Mouse (Mus musculus) lung, postnatal 4 days (tissue): ENCODE results near the gene Ndufv3.
A peak's percentile ranks its signal among the peaks of the same experiment; 100 is the strongest.
"Not testable (repeated sequence)": the region's sequence is repeated elsewhere in the genome, so short reads cannot be mapped to it uniquely, and the experiment has no call there.

Experiments
- DNase-seq, 2 experiments: peaks; one replicate each; pipeline ENCODE4 v3.0.0; 2021

Gene Ndufv3

DNA sequence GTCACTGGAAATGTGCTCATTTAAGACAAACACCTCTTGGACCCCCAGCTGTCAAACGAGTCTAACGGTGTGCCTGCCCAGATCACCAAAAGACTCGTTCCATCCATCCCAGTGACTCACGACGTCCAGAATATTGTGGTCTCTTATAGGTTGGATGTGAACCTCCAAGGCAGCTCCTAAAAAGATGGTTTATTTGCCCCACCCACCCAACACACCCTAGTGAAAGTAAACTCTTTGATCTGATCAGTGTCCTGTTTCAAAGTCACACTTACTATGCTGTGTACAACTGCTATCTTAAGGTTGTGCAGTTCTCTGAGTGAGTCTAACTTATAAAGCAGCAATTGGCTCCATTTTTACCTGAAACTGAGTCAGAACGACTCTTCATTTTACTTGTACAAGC is 7.3 kb upstream of the Ndufv3 start:
- no peak for DNase-seq

DNA sequence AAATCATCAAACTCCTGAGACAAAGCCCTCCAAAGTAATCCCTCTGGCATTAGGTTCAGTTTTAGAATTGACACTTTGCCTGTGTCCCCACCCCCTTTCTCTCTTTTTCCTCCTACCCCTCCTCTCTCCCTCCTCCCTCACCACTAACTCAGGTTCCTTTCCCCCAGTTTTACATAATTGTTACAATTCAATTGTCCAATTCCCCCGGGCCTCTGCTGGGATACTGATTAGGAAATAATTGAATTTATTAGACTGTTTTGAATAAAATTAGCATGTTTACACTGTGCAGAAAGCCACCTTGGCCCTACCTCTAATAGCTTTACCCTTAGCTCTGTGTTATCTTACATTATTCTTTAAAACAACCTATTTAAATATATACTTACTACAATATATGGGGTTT is 5.2 kb upstream of the Ndufv3 start:
- DNase-seq: no peak

DNA sequence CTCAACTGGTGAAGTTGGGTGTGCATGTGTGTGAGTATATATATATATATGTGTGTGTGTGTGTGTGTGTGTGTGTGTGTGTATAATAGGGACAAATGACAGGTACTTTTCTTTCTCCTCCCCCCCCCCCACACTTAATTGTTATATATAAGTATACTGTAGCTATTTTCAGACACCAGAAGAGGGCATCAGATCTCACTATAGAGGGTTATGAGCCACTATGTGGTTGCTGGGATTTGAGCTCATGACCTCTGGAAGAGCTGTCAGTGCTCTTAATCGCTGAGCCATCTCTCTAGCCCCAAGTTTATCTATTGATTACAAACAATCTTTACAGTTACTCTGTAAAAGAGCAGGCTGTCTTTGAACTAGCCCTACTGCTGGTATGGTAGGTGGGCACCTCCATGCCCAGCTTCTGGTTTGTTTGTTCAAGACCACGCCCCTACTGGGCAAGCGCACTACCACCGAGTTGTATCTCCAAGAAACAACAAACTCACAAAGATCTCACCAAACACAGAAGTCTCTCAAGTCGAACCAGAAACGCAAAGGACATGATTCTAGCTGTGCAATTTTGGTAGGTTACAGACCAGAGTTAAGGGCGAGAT is 470 bp upstream of the Ndufv3 start:
- DNase-seq: no peak

DNA sequence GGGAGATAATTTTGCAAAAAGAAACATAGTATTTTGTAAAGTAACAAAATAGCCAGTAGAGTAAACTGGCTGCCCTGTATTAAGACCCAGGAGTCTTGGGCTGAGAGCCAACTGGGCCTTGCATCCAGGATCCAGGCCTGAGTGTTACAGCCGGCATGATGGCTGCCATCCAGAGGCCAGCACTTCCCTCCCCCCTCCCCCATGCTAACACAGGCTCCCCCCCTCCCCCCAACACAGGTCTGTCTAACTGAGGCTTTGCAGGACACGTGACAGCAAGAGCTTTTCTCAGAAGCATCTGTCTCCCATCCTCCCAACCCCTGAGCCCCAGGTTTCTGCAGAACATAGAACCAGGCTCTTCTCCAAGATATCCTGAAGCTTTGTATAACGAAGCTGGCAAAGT is 980 bp downstream of the Ndufv3 start:
- DNase-seq: peak; percentile 54 to 73

DNA sequence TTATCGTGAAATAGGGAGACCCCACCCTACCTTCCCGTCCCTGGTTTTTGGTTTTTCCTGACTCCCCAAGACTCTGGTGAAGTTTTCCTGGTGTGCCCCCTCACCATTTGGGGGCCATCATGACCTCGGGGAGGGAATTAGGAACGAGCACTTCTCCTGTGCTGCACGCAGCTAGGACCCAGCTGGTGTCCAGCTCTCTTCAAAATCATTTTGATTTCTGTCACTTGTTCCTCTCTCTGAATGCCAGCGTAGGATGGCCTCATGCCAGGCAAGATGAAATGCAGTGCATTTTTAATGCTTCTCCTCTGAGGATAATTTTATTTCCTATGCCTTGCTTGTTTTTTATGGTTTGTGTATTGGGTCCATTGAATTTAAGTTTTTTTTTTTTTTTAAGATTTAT is 2.0 kb downstream of the Ndufv3 start:
- no peak for DNase-seq

DNA sequence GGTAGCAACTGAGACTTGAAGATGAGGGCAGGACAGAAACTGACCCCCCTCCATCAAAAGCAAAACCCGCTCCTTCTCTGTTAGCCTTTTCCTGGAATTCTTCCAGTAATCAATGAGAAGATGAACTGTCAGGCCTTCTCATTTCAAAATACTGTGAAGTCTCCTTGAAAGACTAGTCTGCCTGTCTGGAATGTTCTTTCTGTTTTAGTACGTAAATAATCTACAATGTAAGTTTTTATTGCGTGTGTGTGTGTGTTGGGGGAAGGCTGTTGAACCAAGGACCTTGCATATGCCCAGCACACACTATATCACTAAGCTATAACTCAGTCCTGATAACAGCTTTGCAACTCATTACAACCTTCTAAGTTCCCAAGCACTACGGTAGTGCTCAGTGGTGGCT is 5.2 kb downstream of the Ndufv3 start:
- DNase-seq: no peak

DNA sequence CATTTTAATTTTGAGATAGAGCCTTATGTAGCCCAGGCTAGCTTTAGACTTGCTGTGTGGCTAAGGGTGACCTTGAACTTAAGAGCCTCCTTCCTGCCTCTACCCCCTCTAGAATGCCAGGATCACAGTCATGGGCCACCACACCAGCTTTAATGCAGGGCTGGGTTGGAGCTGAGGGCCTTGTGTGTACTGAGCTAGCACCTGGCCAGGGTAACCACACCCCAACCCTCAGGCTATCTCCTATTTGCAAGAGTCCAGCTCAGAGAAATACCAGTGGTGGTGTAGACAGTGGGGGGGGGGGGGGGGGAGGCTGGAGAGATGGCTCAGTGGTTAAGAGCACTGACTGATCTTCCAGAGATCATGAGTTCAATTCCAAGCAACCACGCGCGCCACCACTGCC is 5.9 kb downstream of the Ndufv3 start:
- DNase-seq: no peak

DNA sequence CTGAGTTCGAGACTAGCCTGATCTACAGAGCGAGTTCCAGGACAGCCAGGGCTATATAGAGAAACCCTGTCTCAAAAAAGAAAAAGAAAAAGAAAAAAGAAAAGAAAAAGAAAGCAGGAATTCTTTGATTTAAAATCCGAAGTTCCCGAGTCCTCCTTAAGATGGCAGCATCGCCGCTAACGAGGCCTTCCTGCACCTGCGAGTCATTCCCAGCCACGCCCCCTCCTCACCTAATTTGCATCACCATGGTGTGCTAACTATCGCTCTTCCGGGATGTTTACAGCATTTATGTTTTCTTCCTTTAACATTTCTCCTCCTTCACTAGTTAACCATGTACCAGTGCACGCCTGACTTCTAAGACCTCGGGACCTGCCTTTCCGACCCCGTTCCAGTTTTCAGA is 9.4 kb downstream of the Ndufv3 start:
- DNase-seq: peak in 1 of 2 experiments; percentile 53

DNA sequence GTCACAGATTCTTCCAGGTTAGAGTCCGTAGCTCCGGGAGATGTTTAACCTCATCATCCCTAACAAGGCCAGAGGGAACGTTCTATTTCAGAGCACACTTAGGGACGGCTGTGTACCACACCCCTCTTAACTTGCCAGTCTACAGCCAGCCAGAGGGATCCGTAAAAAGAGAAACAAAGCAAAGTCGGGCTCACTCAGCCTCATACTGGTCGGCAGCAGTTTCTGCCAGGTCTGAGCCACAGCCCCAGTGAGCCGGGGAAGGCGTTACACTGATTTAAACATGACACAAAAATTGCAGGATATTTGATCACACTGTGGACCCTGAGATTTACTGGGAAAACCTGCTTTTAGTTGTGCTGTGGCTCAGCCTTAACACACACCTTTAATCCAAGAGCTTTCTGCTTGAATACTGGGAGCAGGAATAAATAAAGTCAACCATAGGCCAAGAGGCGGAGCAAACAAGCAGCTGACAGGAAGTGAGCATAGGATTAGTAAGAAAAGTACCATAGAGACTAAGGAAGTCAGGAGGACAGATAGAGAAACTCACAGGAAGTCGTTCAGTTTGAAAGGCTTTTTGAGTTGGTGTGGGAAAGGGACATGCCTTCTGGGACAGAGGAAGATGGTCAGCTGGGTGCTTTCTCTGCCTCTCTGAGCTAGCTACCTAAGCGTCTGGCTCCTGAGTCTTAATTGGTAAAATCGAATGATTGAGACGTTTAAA is 11.7 kb downstream of the Ndufv3 start:
- no peak for DNase-seq

DNA sequence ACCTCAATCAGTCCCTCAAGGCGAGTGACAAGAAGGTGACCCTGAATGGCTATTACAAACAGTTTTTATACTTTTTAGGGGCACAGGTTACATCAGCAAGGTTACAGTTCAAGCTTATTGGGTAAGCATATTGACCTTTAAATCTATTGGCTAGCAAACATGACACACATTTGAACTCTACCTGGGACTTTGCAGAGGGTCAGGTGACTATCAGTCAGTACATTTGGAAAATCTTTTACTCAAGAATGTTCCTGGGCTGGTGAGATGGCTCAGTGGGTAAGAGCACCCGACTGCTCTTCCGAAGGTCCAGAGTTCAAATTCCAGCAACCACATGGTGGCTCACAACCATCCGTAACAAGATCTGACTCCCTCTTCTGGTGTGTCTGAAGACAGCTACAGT is 12.4 kb downstream of the Ndufv3 start:
- not testable (repeated sequence) for DNase-seq

DNA sequence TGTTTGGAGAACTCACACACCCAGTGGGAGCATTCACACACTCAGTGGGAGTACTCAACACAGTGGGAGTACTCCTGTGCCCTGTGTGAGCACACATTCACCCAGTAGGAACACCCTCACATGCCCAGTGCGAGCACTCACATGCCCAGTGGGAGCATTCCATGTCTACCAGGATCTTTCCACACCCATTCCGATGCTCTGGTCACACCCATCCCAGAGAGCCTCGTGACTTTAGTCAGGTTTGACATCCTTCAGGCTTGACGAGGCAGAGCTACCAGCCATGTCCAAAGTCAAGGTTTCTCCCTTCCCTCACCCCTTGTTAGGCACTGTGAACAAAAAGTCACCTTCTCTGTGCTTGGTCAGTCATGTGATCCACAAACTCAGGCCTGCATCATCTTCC is 15.4 kb downstream of the Ndufv3 start:
- DNase-seq: no peak

DNA sequence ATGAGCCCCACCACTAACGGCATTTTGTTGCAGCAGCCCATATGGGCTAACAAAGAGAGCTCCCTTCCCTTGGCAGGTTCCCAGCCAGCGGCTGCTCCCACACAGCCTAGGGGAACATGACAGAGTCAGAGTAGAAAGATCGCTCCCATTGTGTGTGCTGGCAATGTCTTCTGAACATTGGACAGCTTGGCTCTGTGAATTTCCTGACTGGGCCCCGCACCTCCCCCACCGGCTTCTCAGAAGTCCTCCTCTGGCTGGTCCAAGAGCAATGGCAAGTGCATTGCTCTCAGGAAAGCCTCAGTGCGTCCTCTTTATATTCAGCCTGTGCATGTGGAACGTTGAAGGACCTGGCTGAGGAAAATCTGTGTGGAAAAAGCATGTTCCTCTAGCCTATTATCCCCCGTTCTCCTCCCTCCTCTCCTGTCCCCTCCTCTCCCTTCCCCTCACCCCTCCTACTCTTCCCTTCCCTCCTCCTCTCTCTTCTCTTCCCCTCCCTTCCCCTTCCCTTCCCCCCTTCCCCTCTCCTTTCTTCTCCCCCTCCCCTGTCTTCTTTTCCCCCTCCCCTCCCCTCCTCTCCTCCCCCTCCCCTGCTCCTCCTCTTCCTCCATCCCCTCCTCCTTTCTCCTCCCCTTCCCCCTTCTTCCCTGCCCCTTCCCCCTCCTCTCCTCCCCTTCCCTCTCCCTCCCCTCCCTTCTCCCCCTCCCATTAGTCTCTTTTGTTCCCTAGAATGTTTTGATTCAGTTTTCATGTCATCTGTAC is 16.1 kb downstream of the Ndufv3 start:
- DNase-seq: peak; percentile 69 to 81

DNA sequence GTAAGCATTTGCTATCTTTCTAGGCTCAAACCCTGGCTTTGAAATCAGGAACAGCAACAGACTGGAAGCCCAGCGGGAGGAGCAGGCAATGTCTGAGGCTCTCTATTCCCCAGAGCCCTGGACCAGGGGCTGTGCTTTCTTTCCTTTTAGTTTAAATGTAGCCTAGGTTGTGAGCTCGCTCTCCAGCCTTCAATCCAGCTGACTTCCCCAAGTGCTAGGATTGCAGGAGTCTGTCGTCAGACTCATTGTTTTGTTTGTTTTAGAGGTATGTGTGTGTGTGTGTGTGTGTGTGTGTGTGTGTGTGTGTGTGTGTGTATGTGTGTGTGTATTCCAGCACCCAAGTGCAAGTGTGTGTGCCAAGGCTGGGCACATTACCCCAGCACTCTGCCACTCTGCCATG is 20.2 kb downstream of the Ndufv3 start:
- no peak for DNase-seq

DNA sequence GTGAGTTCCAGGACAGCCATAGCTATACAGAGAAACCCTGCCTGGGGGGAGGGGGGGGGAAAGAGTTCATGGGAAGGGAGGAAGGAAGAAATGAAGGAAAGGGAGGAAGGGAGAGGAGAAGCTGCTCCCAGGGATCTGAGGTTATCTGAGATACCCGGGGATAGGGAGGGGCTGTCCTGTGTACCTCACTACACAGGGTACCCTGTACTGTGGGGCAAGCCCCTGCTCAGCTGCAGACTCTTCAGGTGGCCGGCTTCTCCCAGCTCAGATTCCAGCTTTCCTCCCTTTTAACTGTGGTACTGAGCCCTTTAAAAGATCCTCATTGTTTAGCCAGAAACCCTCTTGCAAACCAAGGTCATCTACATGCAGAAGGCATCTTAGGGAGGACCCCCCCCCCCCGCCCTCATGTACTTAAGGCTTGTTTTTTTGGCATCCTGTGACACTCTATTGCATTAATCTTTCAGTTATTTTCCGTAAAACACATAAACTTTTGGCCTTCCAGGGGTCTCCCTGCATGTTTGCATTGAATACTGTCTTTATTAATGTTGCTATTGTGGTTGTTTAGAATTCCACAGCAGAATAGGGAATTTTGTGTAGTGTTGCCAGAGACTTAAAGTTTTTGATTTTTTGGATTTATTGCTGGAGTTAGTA is 21.0 kb downstream of the Ndufv3 start:
- DNase-seq: no peak

DNA sequence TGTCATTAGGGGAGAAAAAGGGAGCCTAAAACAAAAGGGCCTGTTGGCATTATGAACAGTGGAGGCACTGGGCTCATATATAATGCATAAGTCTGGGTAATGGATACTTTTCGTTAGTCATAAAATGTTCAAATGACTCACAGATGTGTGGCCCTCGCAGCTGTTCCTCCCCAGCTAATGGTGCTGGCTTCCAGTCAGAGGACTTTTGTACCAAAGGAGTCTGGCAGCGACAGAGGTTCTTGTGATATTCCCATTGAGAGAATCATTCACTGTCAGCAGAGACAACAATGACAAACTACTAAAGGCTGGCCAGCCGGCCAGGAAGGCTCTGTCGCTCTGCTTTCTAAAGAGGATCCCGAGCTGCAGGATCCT is 21.5 kb downstream of the Ndufv3 start:
- DNase-seq: no peak

DNA sequence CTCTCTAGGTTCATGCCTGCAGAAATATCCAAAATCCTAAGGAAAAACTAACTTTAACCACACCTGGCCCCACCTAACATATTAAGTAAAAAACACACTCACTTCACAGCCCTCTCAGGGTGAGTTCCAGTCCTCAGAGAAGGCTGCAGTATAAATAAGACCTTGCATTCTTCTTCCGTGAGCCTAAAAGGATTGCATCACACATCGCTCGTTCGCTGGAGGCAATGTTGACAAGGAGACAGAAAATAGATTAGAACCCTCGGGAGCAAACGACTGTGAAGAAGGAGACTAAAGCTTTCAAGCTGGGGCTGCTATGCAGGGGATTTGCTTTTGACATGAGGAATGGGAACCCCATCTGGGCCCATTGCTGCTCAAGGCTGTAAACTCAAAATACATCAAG is 23.7 kb downstream of the Ndufv3 start:
- DNase-seq: no peak

DNA sequence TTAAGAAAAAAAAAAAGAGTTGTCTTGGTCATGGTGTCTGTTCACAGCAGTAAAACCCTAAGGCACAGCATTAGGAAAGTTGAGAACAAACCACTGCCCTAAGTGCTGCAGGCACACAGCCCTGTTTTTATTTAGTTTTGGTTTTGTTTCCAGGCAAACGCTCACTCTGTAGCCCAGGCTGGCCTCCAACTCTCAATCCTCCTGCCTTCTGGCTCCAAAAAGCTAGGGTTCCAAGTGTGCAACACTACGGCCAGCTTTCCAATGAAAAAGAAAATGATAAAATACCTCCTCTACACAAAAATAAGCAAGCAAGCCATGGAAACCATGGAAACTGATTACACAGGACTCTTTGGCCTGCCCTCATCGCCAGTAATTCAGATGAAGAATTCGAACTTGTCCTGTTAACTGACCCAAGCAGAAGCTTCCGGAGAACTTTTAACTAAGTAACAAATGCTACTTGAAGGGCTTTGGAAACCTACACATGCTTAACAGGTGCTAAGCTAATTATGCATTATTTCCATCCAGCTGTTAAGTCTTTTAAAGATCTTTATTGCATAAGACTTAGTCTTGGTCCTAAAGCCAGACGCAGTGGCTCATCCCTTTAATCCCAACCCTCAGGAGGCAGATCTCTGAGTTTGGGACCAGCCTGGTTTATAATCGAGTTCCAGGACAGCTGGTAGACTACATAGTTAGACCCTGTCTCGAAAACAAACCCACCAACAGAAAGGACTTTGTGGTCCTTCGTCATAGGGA is 26.7 kb downstream of the Ndufv3 start:
- no peak for DNase-seq

DNA sequence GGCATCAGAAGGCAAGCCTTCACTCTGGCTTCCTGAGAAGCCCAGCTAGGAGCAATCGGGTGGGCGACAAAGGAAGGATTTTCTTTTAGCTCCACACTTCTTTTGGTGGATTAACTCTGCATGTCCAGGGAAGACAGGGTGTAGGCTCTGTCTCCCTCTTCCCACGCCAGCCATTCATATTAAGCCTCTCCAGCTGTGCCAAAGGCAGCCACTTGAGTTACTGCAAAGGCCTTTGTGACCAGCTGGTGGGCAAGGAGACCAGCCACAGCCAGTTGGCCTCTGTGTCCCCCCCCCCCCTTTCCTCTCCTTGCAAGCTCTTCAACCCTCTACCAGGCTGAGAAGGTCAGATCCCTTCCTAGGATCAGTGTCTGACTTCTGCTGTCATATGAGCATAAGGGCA is 28.1 kb downstream of the Ndufv3 start:
- DNase-seq: no peak

DNA sequence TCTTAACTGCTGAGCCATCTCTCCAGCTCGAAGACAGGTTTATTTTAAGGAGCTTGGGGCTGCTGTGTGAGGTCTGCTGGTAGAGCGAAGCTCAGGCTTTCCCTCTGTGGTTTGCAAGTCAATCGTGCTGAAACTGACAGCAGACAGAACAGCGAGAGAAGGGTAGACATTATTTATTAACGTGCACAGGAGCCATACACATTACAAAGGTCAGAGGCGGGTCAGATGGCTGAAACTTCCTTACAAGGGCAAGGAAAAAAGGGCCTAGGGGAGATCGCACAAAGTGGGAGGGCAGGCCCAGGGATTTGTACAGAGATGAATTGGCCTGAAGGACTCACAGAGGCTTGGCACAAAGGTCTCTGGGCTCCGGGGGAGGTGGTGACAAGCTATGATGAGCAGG is 29.5 kb downstream of the Ndufv3 start:
- DNase-seq: no peak

DNA sequence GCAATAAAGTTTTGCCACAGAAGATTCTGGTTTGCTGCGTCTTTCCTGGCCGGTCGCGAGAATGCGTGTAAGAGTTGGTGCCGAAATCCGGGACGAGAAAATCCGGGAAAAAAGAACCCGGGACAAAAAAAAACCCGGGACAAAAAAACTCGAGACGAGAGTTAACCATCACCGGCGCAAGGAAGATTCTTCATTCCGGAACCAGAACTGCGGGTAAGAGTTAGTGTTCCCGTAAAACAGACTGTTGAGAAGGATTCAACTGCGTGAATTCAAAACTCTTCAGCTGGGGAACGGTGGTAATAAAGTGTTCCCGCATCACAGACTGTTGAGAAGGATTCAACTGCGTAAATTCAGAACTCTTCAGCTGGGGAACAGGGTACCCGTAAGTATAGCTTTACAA is 32.7 kb downstream of the Ndufv3 start:
- not testable (repeated sequence) for DNase-seq

DNA sequence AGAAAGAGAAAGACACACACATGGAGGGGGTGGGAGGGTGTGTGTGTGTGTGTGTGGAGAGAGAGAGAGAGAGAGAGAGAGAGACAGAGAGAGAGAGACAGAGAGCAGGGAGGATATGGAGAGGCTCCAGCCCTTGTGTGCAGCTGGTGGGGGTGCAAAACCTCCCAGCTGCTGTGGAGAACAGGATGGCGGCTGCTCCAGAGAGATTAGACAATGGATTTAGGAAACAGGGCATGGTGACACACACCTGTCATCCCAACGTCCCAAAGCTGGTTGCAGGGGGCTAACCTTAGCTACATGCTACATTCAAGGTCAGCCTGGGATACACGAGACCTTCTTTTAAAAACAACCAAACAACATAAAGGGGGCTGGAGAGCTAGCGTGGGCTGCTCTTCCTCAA is 36.3 kb downstream of the Ndufv3 start:
- DNase-seq: no peak

DNA sequence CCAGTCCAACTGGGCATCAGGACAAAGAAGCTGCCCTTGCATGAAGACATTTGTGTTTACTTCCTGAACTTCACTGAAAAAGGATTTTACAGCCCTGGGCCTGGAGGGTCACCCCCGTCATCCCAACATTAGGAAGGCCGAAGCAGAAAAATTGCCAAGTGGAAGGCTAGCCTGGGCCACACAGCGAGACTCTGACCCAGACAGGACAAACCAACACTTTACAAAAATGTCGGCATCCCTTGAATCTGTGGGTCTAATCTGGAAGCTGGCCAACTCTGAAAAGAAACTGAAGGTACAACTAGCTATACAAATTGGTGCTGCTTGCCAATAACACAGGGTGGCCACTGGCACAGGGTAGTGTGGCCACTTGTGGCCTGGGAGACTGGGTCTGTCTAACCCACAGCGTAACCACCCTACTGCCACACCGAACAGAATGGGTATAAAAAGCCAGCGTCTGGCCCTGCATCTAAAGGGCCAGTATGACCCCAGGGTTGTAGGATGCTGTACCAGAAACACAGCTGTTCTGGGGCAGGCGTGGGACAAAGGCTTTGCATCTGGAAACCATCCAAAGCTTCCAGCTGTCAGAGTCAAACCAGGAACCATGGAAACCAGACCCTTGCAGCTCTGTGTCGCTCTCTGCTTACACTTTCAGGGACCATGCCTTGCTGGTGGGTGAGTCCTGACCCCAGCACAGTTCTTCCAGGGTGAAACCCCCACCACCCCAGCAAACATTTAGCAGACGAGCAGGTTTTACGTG is 37.4 kb downstream of the Ndufv3 start:
- DNase-seq: peak; percentile 51 to 75
